Mouse (Mus musculus): ENCODE data around the gene Cfd. TPM values are rescaled to one million over a fixed set of nuclear protein-coding genes. Genes with fewer than 3 reads are reported as not detected.
"Not testable (repeated sequence)": the region's sequence is repeated elsewhere in the genome, so short reads cannot be mapped to it uniquely, and the experiment has no call there.

Gene Cfd
- polyA plus RNA-seq, 2 experiments, result 0.29 TPM; not detected in 1

- 39% methylated on average over 22 of the region's 22 CpGs for WGBS (ENCODE audit: insufficient replicate concordance)
- TF ChIP-seq CTCF (IDR thresholded peaks at IDR 0.05; ENCODE audit: low read depth), result peak; percentile 93
- H3K27me3 ChIP-seq (ENCODE audit: control insufficient read depth, insufficient read depth, low read length); H3K9ac ChIP-seq (replicated peaks); H3K4me1 ChIP-seq (replicated peaks; ENCODE audit: control insufficient read depth in 2 of 2, insufficient read depth in 2 of 2, low read length in 1 of 2); H3K27ac ChIP-seq; H3K36me3 ChIP-seq (replicated peaks; ENCODE audit: control insufficient read depth, insufficient read depth, low read depth); H3K4me2 ChIP-seq (ENCODE audit: low read depth); H3K4me3 ChIP-seq (ENCODE audit: insufficient read depth in 1 of 2, low read depth in 2 of 2, low read length in 2 of 2); H3K9me3 ChIP-seq (ENCODE audit: control insufficient read depth, low read length): not testable (repeated sequence)
- DNase-seq (ENCODE audit: low read depth in 3 of 3, low spot score in 3 of 3) (peak in 1 of 3 experiments; percentile 57), ATAC-seq (ENCODE audit: insufficient read depth) (peak; percentile 31; the same call in 1 of the 2 replicates)
Observed at GRCm38 (mm10) chr10:79892451-79893118, 1.9 kb downstream of the Cfd start.

- no peaks in the 10 kb centered on the region for H3K9me3 ChIP-seq (ENCODE audit: control insufficient read depth, low read length)
- H3K4me1 ChIP-seq (replicated peaks; ENCODE audit: control insufficient read depth in 2 of 2, insufficient read depth in 2 of 2, low read length in 1 of 2), result no peaks in the 10 kb centered on the region
- no peak overlapping the region for H3K4me3 ChIP-seq (ENCODE audit: insufficient read depth in 1 of 2, low read depth in 2 of 2, low read length in 2 of 2)
- DNase-seq (ENCODE audit: low read depth in 3 of 3, low spot score in 3 of 3) (no peak), ATAC-seq (ENCODE audit: insufficient read depth) (no peak)
- H3K4me2 ChIP-seq (ENCODE audit: low read depth), result no peak overlapping the region
- H3K9ac ChIP-seq (replicated peaks), result no peak overlapping the region
- TF ChIP-seq CTCF (IDR thresholded peaks at IDR 0.05; ENCODE audit: low read depth), result no peak
- H3K27ac ChIP-seq, result no peak overlapping the region
- H3K36me3 ChIP-seq (replicated peaks; ENCODE audit: control insufficient read depth, insufficient read depth, low read depth), result no peaks in the 10 kb centered on the region
- no peaks in the 10 kb centered on the region for H3K27me3 ChIP-seq (ENCODE audit: control insufficient read depth, insufficient read depth, low read length)
- 86% methylated on average over 16 of the region's 16 CpGs for WGBS (ENCODE audit: insufficient replicate concordance)
Observed at GRCm38 (mm10) chr10:79896306-79896705, 5.7 kb downstream of the Cfd start.

- DNase-seq (ENCODE audit: low read depth in 3 of 3, low spot score in 3 of 3), result no peak
- Histone ChIP-seq H3K4me2 (ENCODE audit: low read depth) (no peak overlapping the region), H3K4me3 (ENCODE audit: insufficient read depth in 1 of 2, low read depth in 2 of 2, low read length in 2 of 2) (no peak overlapping the region), H3K27ac (no peak overlapping the region), H3K27me3 (ENCODE audit: control insufficient read depth, insufficient read depth, low read length) (no peaks in the 10 kb centered on the region), H3K9me3 (ENCODE audit: control insufficient read depth, low read length) (no peaks in the 10 kb centered on the region), H3K4me1 (replicated peaks; ENCODE audit: control insufficient read depth in 2 of 2, insufficient read depth in 2 of 2, low read length in 1 of 2) (no peaks in the 10 kb centered on the region), H3K9ac (replicated peaks) (no peak overlapping the region), H3K36me3 (replicated peaks; ENCODE audit: control insufficient read depth, insufficient read depth, low read depth) (no peaks in the 10 kb centered on the region)
- ATAC-seq (ENCODE audit: insufficient read depth), result peak; percentile 7; the same call in 1 of the 2 replicates
- WGBS (ENCODE audit: insufficient replicate concordance), result 79% methylated on average over 13 of the region's 13 CpGs
- no peak for TF ChIP-seq CTCF (IDR thresholded peaks at IDR 0.05; ENCODE audit: low read depth)
- no peak for TF ChIP-seq EP300 (IDR thresholded peaks at IDR 0.05; ENCODE audit: low read depth)
Observed at GRCm38 (mm10) chr10:79896814-79897213, 6.2 kb downstream of the Cfd start.

GRCm38 (mm10) chr10:79897316-79898245 is 6.9 kb downstream of the Cfd start:
- Histone ChIP-seq H3K4me3 (ENCODE audit: insufficient read depth in 1 of 2, low read depth in 2 of 2, low read length in 2 of 2) (0 out of 4 replicates have a peak overlapping the region, but pooled peaks of 1 of the 2 experiments have one; percentile 9), H3K27me3 (ENCODE audit: control insufficient read depth, insufficient read depth, low read length) (no peaks in the 10 kb centered on the region), H3K4me1 (replicated peaks; ENCODE audit: control insufficient read depth in 2 of 2, insufficient read depth in 2 of 2, low read length in 1 of 2) (no peaks in the 10 kb centered on the region), H3K36me3 (replicated peaks; ENCODE audit: control insufficient read depth, insufficient read depth, low read depth) (no peaks in the 10 kb centered on the region), H3K9me3 (ENCODE audit: control insufficient read depth, low read length) (no peaks in the 10 kb centered on the region), H3K4me2 (ENCODE audit: low read depth) (peak overlapping the region; percentile 28), H3K27ac (no peak overlapping the region; the same call in 1 of the 2 replicates), H3K9ac (replicated peaks) (no peak overlapping the region)
- DNase-seq (ENCODE audit: low read depth in 3 of 3, low spot score in 3 of 3), result no peak
- ATAC-seq (ENCODE audit: insufficient read depth), result peak; percentile 64
- 54% methylated on average over 20 of the region's 20 CpGs for WGBS (ENCODE audit: insufficient replicate concordance)
- TF ChIP-seq EP300 (IDR thresholded peaks at IDR 0.05; ENCODE audit: low read depth) (no peak), CTCF (IDR thresholded peaks at IDR 0.05; ENCODE audit: low read depth) (no peak)

DNA sequence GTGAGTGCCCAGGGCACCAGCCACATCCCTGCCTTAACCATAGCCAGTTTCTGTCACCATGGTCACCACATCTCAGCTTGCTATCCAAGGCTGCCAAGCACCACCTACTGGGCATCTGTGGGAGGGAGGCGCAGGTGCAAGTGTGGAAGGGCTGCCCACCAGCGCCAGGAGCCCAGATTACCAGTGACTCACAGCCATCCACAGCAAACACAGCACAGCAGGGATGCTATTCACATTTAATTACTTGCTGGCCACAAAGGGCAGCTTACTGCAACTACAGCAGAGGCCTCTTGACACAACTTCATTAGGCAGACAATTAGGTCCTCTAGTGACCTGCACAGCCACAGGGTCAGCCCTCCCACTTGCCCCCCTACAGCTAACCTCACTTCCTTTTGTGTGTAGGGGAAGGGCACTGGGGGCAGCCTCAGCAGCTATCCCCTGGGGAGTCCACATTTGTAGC is 10.3 kb downstream of the Cfd start:
- Histone ChIP-seq H3K27me3 (ENCODE audit: control insufficient read depth, insufficient read depth, low read length) (no peaks in the 10 kb centered on the region), H3K9me3 (ENCODE audit: control insufficient read depth, low read length) (no peaks in the 10 kb centered on the region), H3K4me1 (replicated peaks; ENCODE audit: control insufficient read depth in 2 of 2, insufficient read depth in 2 of 2, low read length in 1 of 2) (no peaks in the 10 kb centered on the region), H3K27ac (no peak overlapping the region), H3K9ac (replicated peaks) (no peak overlapping the region), H3K36me3 (replicated peaks; ENCODE audit: control insufficient read depth, insufficient read depth, low read depth) (peaks cover 3% of the 10 kb centered on the region; the same call in 1 of the 2 replicates), H3K4me3 (ENCODE audit: insufficient read depth in 1 of 2, low read depth in 2 of 2, low read length in 2 of 2) (no peak overlapping the region), H3K4me2 (ENCODE audit: low read depth) (no peak overlapping the region)
- WGBS (ENCODE audit: insufficient replicate concordance), result 64% methylated on average over 2 of the region's 2 CpGs
- DNase-seq (ENCODE audit: low read depth in 3 of 3, low spot score in 3 of 3), result no peak
- no peak for ATAC-seq (ENCODE audit: insufficient read depth)
- TF ChIP-seq CTCF (IDR thresholded peaks at IDR 0.05; ENCODE audit: low read depth), result peak; percentile 50
- TF ChIP-seq EP300 (IDR thresholded peaks at IDR 0.05; ENCODE audit: low read depth), result no peak
